Mouse (Mus musculus) left cerebral cortex, adult 8-10 months (tissue): ENCODE measurements around the gene Wipi2. TPM values are rescaled to one million over a fixed set of nuclear protein-coding genes. Genes with fewer than 3 reads are reported as not detected.

Experiments
- DNase-seq, 2 experiments: peaks; one replicate each; pipeline ENCODE4 v3.0.0; 2022; ENCODE audit warnings: low spot score in 2 of 2
- total RNA-seq, 4 experiments: library from RNA; stranded (reverse); gene quantifications; 2 replicates each; pipeline ENCODE4 v1.2.4; 2022

Gene Wipi2
- total RNA-seq, 4 experiments from 2014 or later: 90.8 to 95.2 (median 92.5) TPM

DNA sequence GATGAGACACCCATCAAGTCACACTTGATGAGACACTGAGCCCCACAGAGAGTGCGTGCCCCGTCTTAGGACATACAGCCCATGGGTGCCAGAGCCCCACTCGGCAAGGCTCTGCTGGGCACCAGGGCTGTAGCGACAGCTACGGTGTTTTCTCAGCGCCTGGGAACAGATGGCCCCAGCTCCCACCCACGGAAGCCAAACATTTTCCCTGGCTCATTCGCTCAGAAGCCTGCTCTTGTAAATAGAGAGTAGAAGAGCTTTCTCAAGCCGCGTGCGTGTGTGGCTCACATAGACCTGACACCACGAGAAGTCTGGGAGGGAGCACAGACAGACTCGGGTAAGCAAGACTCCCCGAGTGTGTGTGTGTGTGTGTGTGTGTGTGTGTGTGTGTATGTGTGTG lies 64.8 kb downstream of the Wipi2 start, which contains the start of gene Slc29a4:
Slc29a4 (plus strand) TSS at position 265 of the 400 bp plus-strand sequence.
- DNase-seq: peak; percentile 33 to 77

DNA sequence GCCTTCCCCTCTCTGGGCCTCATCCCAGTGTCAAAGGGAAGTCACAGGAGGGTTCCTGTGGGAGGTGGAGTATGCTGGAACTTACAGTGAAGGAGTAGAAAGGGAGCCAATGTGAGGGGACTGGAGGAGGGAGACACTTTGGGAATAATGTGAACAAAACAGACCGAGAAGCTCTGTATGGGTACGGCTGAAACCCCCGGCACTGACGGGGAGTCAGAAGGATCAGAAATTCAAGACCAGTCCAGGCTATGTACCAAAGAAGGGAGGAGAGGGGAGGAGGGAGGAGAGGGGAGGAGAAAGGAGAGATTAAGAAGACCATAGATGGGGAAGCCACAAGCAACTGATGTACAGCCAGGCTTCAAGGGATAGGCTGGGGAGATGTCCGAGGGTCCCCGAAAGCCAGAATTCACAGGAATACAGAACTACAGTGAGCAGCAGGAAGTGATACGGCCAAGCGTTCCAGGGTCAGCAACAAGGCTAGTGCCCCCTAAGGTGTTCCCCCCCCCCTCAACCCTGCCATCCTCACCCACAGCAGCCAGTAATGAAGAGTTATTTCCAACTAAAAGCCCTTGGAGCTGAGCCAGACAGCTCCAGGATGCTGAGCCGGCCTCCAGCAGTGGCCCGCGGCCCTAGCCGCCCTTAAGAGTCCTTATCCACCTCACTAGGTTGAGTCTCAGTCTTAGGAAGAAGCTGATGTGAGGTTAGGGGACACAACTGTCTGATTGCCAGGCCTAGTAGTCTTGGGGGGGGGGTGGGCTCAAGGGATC lies 65.7 kb downstream of the Wipi2 start:
- no peak for DNase-seq

- no peak for DNase-seq
Measured at GRCm38 (mm10) chr5:142693738-142694430, 66.4 kb downstream of the Wipi2 start.

GRCm38 (mm10) chr5:142694627-142695340 lies 67.3 kb downstream of the Wipi2 start:
- peak in 1 of 2 experiments; percentile 33 for DNase-seq

GRCm38 (mm10) chr5:142696258-142696657 lies 68.8 kb downstream of the Wipi2 start:
- DNase-seq: no peak

- peak; percentile 15 to 90 for DNase-seq
Measured at GRCm38 (mm10) chr5:142696865-142697264, 69.4 kb downstream of the Wipi2 start.

DNA sequence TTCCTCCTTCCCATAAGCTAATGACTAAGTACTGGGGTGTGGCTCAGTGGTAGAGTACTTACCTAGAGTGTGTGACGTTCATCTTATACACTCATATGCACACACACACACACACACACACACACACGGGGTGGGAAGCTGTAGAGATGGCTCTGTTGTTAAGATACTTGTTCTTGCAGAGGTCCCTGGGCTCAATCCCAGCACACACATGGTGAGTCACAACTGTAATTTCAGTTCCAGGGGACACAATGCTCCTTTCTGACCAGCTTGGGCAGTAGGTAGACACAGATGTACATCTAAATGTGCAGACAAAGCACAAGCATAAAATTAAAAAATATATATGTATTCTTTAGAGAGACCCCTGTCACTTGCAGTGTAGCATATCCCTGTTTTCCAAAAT lies 70.2 kb downstream of the Wipi2 start:
- no peak for DNase-seq

GRCm38 (mm10) chr5:142700842-142701589 lies 73.5 kb downstream of the Wipi2 start:
- DNase-seq: no peak

DNA sequence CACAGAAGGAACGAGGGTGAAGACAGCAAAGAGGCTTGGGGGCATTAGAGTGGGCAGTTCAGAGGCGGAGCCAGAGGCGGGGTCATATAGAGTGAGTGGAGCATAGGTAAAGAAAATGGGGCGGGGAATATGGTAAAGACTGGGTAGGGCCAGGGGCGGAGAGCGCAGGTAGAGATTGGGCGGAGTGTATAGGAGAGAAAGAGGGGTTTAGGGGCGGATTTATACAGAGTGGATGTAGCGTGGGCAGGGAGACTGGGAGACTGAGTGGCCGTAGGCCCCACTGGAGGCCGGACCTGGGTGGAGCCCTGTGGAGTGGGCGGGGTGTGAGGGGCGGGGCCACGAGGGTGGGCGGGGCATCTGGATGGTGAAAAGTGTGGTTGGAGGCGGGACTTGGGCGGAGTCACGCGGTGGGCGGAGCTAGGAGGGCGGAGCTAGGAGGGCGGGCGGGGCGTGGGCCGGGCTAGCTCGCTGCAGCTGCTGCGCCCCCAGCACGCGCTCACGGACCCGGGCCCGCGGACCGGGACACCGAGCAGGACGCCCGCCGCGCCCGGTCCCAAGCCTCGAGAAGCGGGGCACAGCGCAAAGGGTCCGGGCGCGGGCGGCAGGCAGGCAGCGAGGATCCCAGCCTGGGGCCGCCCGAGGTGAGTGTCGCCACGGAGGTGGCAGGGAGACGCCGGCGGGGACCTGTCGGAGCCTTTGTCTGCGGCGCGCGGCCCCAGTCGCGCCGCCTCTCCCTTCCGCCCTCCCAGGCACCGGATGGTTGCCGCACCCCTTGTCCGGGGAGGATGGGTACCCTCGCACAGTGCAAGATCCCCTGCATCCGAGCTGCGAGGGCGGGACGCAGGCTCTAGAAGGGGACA lies 74.4 kb downstream of the Wipi2 start:
- DNase-seq: no peak

DNA sequence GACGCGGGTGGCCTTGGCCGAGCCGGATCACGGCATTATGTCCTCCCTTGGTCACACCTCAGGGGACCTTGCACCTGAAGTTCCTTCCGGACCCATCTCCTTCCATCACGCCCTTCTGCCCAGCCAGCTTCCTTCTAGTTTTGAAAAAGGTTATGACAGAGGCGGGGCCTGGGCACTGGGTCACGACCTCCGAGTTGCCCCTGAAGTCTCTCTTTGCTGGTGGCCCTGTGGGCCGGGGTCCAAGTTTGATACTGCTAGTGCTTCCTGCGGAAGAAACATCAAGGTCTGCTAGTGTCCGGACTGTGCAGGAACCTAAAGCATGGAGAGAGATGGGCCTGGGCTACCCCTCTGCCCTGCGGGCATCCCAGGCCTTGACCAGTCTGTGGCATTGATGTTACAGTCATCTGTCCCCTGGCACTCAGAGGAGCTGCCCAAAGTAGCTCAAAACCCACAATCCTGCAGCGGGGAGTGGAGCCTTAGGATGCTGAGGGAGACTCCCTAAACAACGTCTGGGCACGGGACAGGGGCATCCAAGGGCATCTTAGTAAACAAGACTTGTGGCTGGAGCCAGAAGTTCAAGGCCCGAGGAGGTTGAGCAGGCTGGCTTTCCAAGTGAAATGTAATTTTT lies 75.1 kb downstream of the Wipi2 start:
- no peak for DNase-seq

GRCm38 (mm10) chr5:142703569-142703968 lies 76.1 kb downstream of the Wipi2 start:
- DNase-seq: no peak

DNA sequence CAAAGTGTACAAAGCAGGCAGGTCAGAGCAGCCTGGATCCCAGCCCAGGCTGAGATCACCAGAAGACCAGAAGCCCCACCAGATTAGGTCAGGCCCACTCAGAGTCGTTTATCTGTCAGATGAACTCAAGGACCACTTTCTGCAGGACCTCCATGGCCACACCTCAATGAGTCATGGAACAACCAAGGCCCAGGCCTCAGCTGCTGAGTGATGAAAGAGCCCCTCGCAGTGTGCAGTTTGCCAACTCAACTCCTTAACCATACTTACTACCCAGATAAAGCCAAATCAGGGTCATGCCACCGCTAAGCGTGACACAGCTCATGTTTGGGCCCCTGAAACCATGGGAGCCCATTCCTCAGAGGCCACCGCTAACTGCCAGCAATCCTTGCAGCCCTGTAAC lies 80.2 kb downstream of the Wipi2 start:
- DNase-seq: no peak

GRCm38 (mm10) chr5:142709436-142709835 lies 81.9 kb downstream of the Wipi2 start:
- DNase-seq: no peak

- no peak for DNase-seq
Measured at GRCm38 (mm10) chr5:142712373-142712772, 84.9 kb downstream of the Wipi2 start.

GRCm38 (mm10) chr5:142713966-142714365 lies 86.5 kb downstream of the Wipi2 start:
- DNase-seq: no peak

DNA sequence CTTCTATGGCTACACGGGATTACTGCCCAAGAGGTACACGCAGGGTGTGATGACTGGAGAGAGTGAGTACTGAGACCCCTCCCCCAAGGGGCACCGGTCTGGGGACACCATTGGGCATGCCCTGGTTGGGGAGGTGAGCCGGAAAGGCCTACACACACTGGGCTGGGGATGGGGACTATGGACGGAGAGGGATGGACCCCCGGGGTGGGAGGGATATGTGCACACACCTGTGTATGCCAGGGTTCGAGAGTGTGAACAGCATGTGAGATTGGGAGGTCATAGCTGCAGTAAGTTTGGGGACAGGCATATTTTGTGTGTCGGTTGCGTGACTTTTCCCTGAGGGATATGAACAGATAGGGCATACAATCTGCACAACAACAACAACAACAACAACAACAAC lies 87.6 kb downstream of the Wipi2 start:
- no peak for DNase-seq

- no peak for DNase-seq
Measured at GRCm38 (mm10) chr5:142716056-142716455, 88.6 kb downstream of the Wipi2 start.

DNA sequence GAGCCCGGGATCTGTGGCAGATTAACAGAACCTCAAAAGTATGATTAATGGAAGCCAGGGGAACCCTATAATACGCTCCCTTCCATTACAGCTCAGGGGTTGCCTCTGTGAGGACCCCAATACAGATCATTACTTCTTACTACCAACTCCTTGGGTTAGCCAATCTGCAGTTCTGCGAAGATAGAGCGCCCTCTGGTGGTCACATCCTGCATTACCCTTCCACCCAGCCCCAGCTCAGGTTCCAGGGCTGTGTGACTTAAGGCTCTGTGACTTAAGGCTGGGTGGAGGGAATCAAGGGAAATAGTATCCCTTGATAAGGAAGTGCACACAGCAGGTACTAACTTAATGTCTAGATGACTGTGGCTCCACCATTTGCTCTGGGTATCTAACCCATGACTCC lies 90.5 kb downstream of the Wipi2 start:
- DNase-seq: peak in 1 of 2 experiments; percentile 83

DNA sequence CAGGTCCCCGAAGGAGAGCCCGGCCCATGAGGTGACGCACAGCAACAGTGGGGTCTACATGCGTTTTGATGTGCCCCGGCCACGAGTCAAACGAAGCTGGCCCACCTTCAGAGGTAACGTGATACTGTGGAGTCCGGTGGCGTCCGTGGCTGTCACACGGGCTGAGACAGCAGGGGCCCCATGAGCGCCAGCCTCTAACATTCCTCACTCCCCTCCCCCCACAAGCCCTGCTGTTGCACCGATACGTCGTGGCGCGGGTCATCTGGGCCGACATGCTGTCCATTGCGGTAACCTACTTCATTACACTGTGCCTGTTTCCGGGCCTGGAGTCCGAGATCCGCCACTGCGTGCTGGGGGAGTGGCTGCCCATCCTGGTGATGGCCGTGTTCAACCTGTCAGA lies 91.0 kb downstream of the Wipi2 start:
- no peak for DNase-seq

DNA sequence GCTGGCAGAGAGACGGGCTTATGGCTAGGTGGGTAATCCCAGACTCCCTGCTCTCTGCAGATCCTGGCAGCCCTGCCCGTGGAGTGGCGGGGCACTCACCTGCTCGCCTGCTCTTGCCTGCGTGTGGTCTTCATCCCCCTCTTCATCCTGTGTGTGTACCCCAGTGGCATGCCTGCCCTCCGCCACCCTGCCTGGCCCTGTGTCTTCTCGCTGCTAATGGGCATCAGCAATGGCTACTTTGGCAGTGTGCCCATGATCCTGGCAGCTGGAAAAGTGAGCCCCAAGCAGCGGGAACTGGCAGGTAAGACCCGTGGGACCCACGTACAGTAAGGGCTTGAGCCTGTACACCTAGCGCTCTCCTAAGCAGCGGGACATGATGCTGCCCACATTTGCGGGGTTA lies 92.4 kb downstream of the Wipi2 start:
- no peak for DNase-seq
